Mouse (Mus musculus): ENCODE results near the gene Hus1b. TPM values are rescaled to one million over a fixed set of nuclear protein-coding genes. Genes with fewer than 3 reads are reported as not detected.

Gene Hus1b
- polyA plus RNA-seq, 1 experiment = 0.10 TPM

- H3K4me1 ChIP-seq (ENCODE audit: control insufficient read depth, insufficient read depth, low read length) = peaks cover 4% of the 10 kb centered on the region
- no peak overlapping the region for H3K4me3 ChIP-seq (ENCODE audit: insufficient read depth, low read length)
- TF ChIP-seq POLR2A (IDR thresholded peaks at IDR 0.05; ENCODE audit: extremely low read depth, insufficient read depth, low read length) (no peak), CTCF (IDR thresholded peaks at IDR 0.05; ENCODE audit: extremely low read depth, insufficient read depth, low read length) (no peak)
Observed at GRCm38 (mm10) chr13:30978224-30978623, 30.7 kb upstream of the Hus1b start.

GRCm38 (mm10) chr13:30976536-30977084, 29.1 kb upstream of the Hus1b start:
- H3K27ac ChIP-seq (ENCODE audit: insufficient read depth, low read length) = no peak overlapping the region
- H3K4me1 ChIP-seq (ENCODE audit: control insufficient read depth, insufficient read depth, low read length) = peaks cover 4% of the 10 kb centered on the region
- TF ChIP-seq CTCF (IDR thresholded peaks at IDR 0.05; ENCODE audit: extremely low read depth, insufficient read depth, low read length) (no peak), POLR2A (IDR thresholded peaks at IDR 0.05; ENCODE audit: extremely low read depth, insufficient read depth, low read length) (no peak)
- H3K4me3 ChIP-seq (ENCODE audit: insufficient read depth, low read length) = no peak overlapping the region

More at GRCm38 (mm10) chr13:30978224-30978623, 30.7 kb upstream of the Hus1b start:
- no peak overlapping the region for H3K27ac ChIP-seq (ENCODE audit: insufficient read depth, low read length)

GRCm38 (mm10) chr13:30974247-30974630, 26.7 kb upstream of the Hus1b start:
- peak overlapping the region; percentile 72 for H3K4me3 ChIP-seq (ENCODE audit: insufficient read depth, low read length)
- peaks cover 4% of the 10 kb centered on the region for H3K4me1 ChIP-seq (ENCODE audit: control insufficient read depth, insufficient read depth, low read length)
- no peak overlapping the region for H3K27ac ChIP-seq (ENCODE audit: insufficient read depth, low read length)
- TF ChIP-seq CTCF (IDR thresholded peaks at IDR 0.05; ENCODE audit: extremely low read depth, insufficient read depth, low read length) (no peak), POLR2A (IDR thresholded peaks at IDR 0.05; ENCODE audit: extremely low read depth, insufficient read depth, low read length) (no peak)

GRCm38 (mm10) chr13:30973501-30974246, 26.1 kb upstream of the Hus1b start, which contains the start of the genes Exoc2 and Gm5447:
TSS of gene Exoc2 (minus strand) at chr13:30974093.
TSS of gene Gm5447 (plus strand) at chr13:30974204.
- Histone ChIP-seq H3K4me3 (ENCODE audit: insufficient read depth, low read length) (peak within 1 kb of the TSS; percentile 72), H3K4me1 (ENCODE audit: control insufficient read depth, insufficient read depth, low read length) (peaks cover 4% of the 10 kb centered on the region), H3K27ac (ENCODE audit: insufficient read depth, low read length) (0 out of 2 replicates have a peak within 1 kb of the TSS, but pooled peaks have one; percentile 4)
- TF ChIP-seq CTCF (IDR thresholded peaks at IDR 0.05; ENCODE audit: extremely low read depth, insufficient read depth, low read length) (no peak), POLR2A (IDR thresholded peaks at IDR 0.05; ENCODE audit: extremely low read depth, insufficient read depth, low read length) (peak; percentile 52; the same call in 1 of the 2 replicates)

GRCm38 (mm10) chr13:30972102-30972501, 24.5 kb upstream of the Hus1b start:
- no peak overlapping the region for H3K27ac ChIP-seq (ENCODE audit: insufficient read depth, low read length)
- H3K4me3 ChIP-seq (ENCODE audit: insufficient read depth, low read length) = no peak overlapping the region
- peaks cover 1% of the 10 kb centered on the region; the same call in 1 of the 2 replicates for H3K4me1 ChIP-seq (ENCODE audit: control insufficient read depth, insufficient read depth, low read length)
- TF ChIP-seq CTCF (IDR thresholded peaks at IDR 0.05; ENCODE audit: extremely low read depth, insufficient read depth, low read length) = no peak
- TF ChIP-seq POLR2A (IDR thresholded peaks at IDR 0.05; ENCODE audit: extremely low read depth, insufficient read depth, low read length) = no peak

GRCm38 (mm10) chr13:30971047-30971446, 23.5 kb upstream of the Hus1b start:
- TF ChIP-seq CTCF (IDR thresholded peaks at IDR 0.05; ENCODE audit: extremely low read depth, insufficient read depth, low read length) (no peak), POLR2A (IDR thresholded peaks at IDR 0.05; ENCODE audit: extremely low read depth, insufficient read depth, low read length) (no peak)
- Histone ChIP-seq H3K27ac (ENCODE audit: insufficient read depth, low read length) (no peak overlapping the region), H3K4me3 (ENCODE audit: insufficient read depth, low read length) (no peak overlapping the region), H3K4me1 (ENCODE audit: control insufficient read depth, insufficient read depth, low read length) (no peaks in the 10 kb centered on the region)

GRCm38 (mm10) chr13:30968311-30968710, 20.8 kb upstream of the Hus1b start:
- TF ChIP-seq POLR2A (IDR thresholded peaks at IDR 0.05; ENCODE audit: extremely low read depth, insufficient read depth, low read length) = no peak
- TF ChIP-seq CTCF (IDR thresholded peaks at IDR 0.05; ENCODE audit: extremely low read depth, insufficient read depth, low read length) = no peak
- Histone ChIP-seq H3K27ac (ENCODE audit: insufficient read depth, low read length) (no peak overlapping the region), H3K4me3 (ENCODE audit: insufficient read depth, low read length) (no peak overlapping the region), H3K4me1 (ENCODE audit: control insufficient read depth, insufficient read depth, low read length) (no peaks in the 10 kb centered on the region)

GRCm38 (mm10) chr13:30966507-30966911, 18.9 kb upstream of the Hus1b start:
- Histone ChIP-seq H3K4me1 (ENCODE audit: control insufficient read depth, insufficient read depth, low read length) (no peaks in the 10 kb centered on the region), H3K27ac (ENCODE audit: insufficient read depth, low read length) (no peak overlapping the region), H3K4me3 (ENCODE audit: insufficient read depth, low read length) (no peak overlapping the region)
- TF ChIP-seq CTCF (IDR thresholded peaks at IDR 0.05; ENCODE audit: extremely low read depth, insufficient read depth, low read length) = no peak
- TF ChIP-seq POLR2A (IDR thresholded peaks at IDR 0.05; ENCODE audit: extremely low read depth, insufficient read depth, low read length) = no peak

GRCm38 (mm10) chr13:30961932-30962331, 14.4 kb upstream of the Hus1b start:
- H3K27ac ChIP-seq (ENCODE audit: insufficient read depth, low read length) = no peak overlapping the region
- H3K4me1 ChIP-seq (ENCODE audit: control insufficient read depth, insufficient read depth, low read length) = no peaks in the 10 kb centered on the region; the same call in 1 of the 2 replicates
- H3K4me3 ChIP-seq (ENCODE audit: insufficient read depth, low read length) = no peak overlapping the region
- no peak for TF ChIP-seq CTCF (IDR thresholded peaks at IDR 0.05; ENCODE audit: extremely low read depth, insufficient read depth, low read length)
- TF ChIP-seq POLR2A (IDR thresholded peaks at IDR 0.05; ENCODE audit: extremely low read depth, insufficient read depth, low read length) = no peak

- TF ChIP-seq POLR2A (IDR thresholded peaks at IDR 0.05; ENCODE audit: extremely low read depth, insufficient read depth, low read length) (no peak), CTCF (IDR thresholded peaks at IDR 0.05; ENCODE audit: extremely low read depth, insufficient read depth, low read length) (no peak)
- Histone ChIP-seq H3K4me1 (ENCODE audit: control insufficient read depth, insufficient read depth, low read length) (no peaks in the 10 kb centered on the region; the same call in 1 of the 2 replicates), H3K27ac (ENCODE audit: insufficient read depth, low read length) (no peak overlapping the region), H3K4me3 (ENCODE audit: insufficient read depth, low read length) (no peak overlapping the region)
Observed at GRCm38 (mm10) chr13:30960714-30961113, 13.2 kb upstream of the Hus1b start.

All from cortical plate, adult 2 months (tissue).